Mouse (Mus musculus): ENCODE measurements at regions not wholly inside any gene's neighbourhood (a gene's known extent, or its start where the extent isn't known, plus 50 kb on each side); places are given as distances from the start of the nearest gene placed in this dataset.

DNA sequence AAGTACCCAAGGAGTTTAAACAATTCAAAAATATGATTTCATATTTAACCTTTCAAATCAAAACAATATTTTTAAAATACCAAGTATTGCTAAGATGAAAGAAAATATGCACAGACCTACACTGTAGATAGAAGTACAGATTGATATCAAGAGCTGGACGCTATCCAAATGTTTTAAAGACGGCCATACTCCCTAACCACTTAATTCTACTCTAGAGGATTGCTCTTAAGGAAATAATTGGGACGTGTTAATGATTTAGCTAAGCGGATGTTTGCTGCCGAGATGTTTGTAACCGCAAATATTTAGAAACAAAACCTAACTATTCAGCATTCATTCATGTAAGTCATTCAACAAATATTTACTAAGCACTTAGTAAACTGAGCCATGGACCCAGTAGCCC lies 294.2 kb downstream of the Mycn start:
- in situ Hi-C loops (cut with MboI; ENCODE audit: low sequenced_read_pairs), result no loop called here

DNA sequence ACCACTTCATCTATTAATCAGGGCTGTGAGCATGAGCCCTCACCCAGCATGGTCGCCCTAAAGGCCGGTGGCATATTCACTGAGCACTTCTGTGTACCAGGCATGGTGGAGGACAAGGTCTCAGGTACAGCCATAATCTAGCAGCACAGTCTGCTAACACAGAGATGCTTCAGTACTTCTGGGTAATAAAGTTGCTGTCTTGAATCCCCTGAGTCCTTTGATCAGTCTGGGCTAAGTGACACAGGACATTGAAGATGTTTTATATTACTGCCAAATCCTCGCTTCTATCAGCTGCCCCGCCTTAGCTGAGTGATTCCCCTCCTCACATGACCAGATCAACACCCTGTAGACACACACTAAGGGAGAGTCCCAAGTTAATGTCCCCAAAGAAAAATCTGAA lies 296.5 kb downstream of the Mycn start:
- in situ Hi-C loops (cut with MboI; ENCODE audit: low sequenced_read_pairs), result no loop called here

DNA sequence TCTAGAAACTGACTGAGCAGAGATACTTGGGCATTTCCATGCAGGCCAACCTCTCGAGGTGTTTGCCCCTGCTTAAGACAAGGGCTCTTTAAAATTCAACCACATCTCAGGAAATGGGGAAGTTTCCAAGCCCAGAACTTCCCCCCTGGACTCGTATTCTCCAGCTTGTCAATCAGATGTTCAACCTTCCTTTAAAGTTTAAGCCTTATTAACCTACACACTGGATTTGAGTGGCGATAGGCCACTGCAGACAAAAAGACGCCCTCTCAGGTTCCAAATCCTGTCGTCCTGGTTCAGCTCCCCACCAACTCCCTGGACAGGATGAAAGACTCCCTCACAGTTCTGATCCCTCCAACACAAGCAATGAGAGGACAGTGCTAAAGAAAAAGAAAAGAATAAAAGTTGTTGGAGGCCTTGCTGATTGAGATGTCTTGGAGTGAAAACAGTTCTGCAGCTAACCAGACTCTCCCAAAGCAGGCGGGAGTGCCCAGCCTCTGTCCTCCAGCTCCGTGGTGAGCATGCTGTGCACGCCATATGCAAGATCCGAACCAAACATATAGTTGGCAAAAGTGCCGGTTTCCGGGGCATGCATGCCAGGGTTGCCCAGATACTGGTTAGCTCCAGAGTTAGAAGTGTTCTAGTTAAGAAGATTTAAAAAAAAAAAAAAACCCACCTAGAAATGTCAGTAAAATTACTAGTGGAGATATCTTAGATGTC lies 298.3 kb downstream of the Mycn start:
- in situ Hi-C loops (cut with MboI; ENCODE audit: low sequenced_read_pairs), result no loop called here

DNA sequence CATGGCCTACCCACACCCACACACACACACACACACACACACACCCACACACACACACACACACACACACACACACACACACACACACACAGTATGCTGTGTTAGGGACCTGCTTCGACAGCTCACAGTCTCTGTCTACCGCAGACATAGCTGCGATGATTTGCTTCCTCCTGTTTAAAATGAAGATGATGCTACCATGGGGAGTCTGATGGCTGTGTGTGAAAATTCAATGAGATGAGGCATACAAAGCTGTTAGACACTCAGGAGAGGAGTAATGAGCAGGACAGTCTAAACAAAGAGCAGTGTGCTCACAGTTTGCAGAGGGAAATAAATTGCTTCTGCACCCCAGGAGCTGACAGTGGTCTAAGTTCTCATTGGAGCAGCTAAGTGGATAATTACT lies 306.4 kb downstream of the Mycn start:
- in situ Hi-C loops (cut with MboI; ENCODE audit: low sequenced_read_pairs), result no loop called here

DNA sequence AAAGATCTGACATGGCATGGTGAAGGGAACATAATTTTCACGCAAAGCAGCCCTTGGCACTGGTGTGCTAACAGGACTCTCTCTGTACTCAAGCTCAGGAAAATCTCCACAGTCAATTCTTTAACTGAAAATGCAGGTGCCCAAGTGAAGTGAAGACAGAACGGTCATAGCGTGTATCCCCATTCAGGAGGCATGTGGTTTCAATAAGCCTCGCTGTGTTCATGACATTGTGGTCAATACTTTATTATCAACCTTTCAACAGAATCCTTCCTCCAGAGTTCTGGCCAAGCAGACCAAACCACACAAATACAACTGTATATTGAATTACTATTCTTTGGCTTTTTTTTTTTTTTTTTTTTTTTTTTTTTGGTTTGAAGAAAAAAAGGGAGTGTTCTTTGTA lies 314.1 kb downstream of the Mycn start:
- in situ Hi-C loops (cut with MboI; ENCODE audit: low sequenced_read_pairs), result no loop called here

DNA sequence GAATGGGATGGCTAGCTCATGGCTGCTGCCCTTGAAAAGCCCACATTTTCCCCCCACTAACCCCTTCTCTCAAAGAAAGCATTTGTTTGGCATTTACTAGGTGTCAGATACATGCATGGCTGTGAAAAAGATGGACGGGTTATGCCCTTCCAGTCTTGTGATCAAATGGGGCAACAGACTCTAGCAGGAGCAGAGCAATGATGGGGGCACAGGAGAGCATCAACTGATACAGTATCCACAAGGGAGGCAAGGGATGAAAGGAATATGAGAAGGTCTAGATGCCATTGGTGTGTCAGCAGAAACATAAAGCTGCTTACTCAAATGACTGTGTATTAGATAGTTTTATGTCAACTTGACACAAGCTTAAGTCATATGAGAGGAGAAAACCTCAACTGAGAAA lies 315.9 kb downstream of the Mycn start:
- in situ Hi-C loops (cut with MboI; ENCODE audit: low sequenced_read_pairs), result no loop called here

DNA sequence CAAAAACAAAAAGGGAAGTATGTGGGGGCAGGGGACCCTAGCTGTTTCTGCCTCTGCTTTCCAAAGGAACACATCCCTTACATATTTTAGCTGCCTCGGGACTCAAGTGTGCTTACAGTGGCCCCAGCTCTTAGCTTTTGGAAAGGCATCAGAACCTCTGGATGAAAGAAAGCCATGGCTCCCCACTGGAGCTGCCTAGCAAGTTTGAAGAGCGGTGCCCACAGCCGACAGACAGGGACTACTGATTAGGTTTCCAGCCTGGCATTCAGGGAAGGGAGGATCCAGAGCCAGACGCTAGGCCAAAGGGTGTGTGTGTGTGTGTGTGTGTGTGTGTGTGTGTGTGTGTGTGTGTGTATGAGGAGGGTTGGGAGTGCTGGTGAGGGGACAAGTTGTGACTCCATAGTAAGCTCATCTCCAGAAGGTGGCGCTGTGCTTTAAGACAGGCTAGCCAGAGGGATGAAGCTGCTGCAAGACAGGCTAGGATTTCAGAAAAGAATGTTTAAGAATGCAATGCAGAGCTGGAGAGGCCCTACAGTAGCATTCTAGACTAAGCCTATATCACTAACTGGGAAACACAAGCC lies 318.9 kb downstream of the Mycn start:
- in situ Hi-C loops (cut with MboI; ENCODE audit: low sequenced_read_pairs), result loop anchor here (25.0 kb wide), 1 partner anchor 589 kb away; no protein-coding TSS in a partner anchor

DNA sequence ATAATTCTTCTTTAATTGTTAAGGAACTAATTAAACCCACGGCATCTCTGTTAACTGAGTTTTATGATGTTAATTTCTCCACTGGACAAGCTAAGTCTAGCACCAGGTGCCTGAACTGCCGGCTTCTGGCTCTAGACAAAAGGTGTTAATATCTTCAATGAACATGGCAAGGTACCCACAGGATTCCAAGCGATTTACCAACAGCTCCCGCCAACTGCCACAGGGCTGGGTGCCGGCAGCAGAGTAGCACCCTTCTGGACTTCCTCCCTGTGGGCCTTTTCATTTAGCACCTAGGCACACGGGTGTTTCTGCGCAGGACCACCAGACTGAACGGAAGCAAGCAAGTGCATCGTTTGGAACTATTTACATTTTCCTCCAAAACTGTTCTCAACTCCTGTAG lies 320.2 kb downstream of the Mycn start:
- in situ Hi-C loops (cut with MboI; ENCODE audit: low sequenced_read_pairs), result loop anchor here (25.0 kb wide), 1 partner anchor 591 kb away; no protein-coding TSS in a partner anchor

DNA sequence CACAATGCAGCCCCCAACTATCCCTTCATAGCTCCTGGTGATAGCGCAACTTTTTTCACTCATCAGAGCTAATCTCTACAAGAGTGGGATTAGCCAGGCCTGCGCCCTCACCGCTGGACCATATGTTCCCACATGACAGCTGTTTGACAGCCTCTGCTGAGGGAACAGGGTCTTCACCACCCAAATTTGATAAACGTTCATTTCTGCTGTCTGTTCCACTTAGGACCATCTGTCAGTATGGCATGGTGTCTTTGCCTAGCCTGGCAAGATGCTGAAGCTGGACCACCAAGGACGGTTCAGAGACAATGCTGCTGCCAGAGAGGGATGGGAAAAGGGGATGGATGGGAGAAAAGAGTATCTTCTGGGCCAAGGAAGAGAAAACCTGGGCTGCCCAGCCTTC lies 321.4 kb downstream of the Mycn start:
- in situ Hi-C loops (cut with MboI; ENCODE audit: low sequenced_read_pairs), result loop anchor here (25.0 kb wide), 1 partner anchor 592 kb away; no protein-coding TSS in a partner anchor

DNA sequence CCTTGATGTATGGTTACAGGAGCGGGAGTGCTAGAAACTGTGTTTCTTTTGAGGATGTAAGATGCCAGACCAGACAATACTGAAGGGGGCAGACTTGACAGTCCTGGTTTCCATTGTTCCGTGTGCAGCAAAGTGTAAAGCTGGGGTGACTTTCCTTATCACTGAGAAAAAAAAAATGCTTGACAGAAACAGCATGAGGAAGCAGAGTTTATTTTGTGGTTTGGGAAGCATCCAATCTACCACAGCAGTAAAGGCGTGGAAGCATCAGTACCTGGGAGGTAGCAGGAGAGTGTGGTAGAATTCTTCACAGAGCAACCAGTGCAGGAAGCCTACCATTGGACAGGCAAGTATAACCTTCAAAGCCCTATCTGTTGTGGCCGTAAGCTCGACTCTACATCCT lies 322.3 kb downstream of the Mycn start:
- in situ Hi-C loops (cut with MboI; ENCODE audit: low sequenced_read_pairs), result loop anchor here (25.0 kb wide), 1 partner anchor 593 kb away; no protein-coding TSS in a partner anchor

DNA sequence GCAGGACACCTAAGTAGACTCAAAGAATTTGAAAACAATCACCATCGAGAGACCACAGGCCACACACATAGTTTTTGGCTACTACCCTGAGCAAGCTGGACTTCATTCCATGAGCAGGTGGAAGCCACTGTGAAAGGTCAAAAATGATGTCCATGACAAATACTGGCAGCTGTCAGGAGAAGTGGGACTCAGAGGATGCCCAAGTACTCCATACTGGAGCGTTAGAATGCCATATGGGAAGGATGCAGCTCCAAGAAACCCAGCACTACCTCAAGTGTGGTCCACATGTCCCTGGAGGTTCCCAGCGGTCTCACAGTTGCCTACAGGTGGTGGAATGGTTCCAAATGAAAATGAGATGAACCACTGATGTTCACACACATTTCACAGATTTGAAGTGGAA lies 329.2 kb downstream of the Mycn start:
- in situ Hi-C loops (cut with MboI; ENCODE audit: low sequenced_read_pairs), result loop anchor here (25.0 kb wide), 1 partner anchor 600 kb away; no protein-coding TSS in a partner anchor

DNA sequence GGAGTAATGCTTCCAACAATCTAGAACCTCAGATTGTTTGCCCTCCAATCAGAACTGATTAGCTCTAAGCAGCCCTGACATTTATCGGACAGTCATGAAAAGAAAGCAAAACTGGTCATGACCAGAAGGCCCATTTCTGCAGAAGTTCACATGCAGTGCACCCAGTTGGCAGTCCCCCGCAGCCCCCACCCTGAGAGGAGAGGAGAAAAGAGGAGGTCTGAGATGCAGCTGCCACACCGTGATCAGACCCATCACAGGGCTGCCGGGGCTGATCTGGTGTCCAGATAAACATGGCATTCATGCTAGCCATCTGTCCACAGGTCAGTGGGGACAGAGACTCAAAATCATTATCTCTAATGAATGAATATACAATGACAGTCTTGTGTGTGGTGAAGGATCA lies 330.9 kb downstream of the Mycn start:
- in situ Hi-C loops (cut with MboI; ENCODE audit: low sequenced_read_pairs), result loop anchor here (25.0 kb wide), 1 partner anchor 601 kb away; no protein-coding TSS in a partner anchor

DNA sequence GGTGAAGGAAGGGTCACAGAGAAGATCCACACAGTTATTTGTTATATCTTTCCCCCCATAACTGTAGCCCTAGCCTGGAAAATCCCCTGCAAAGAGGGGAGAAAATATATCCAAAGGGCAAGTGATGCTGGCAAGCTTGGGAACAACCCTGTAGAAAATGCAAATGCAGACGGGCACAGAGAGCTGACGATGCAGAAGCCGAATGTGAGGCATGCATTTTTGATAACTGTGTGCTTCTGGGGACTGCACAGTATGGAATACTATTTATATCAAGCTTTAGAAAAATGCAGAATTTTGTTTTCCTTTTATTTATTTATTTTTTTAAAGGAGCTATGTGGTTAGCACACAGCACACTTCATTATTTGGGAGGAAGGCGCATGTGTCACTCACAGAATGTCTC lies 333.7 kb downstream of the Mycn start:
- in situ Hi-C loops (cut with MboI; ENCODE audit: low sequenced_read_pairs), result loop anchor here (25.0 kb wide), 1 partner anchor 604 kb away; no protein-coding TSS in a partner anchor

DNA sequence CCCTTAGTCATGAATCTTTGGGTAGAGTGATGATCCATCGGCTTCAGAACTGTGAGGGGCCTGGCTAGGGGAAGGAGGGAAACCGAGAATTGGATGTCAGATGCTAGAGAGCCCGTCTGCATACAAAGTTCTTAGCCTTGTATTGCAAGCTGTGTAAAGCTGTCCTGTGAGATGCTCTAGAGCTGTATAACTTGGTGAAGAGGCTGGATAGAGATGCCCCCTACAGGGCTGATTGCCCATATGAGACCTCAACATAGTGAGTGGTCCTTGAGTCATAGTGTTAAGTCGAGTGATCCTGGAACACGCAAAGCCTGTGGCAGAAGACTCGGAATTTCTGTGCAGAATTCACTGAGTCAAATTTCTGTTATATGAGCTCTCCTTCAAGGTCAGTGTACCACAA lies 334.8 kb downstream of the Mycn start:
- in situ Hi-C loops (cut with MboI; ENCODE audit: low sequenced_read_pairs), result loop anchor here (25.0 kb wide), 1 partner anchor 605 kb away; no protein-coding TSS in a partner anchor

DNA sequence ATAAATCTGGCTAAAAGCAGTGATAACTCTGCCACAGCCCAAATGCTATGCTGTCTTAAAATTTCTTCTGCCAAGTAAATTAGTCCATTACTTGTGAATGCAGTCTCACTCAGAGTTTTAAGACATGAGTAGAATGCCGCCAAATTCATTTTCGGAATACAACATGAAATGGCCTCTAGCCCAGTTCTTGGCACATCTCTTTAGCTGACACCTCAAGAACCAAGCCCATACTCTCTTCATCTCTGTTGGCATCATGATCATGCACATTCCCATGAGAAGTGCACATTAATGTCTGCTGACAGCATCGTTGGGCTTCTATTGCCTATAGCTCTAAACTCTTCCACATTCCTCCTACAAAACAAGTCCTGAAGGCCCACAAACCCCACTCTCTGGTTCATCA lies 336.2 kb downstream of the Mycn start:
- in situ Hi-C loops (cut with MboI; ENCODE audit: low sequenced_read_pairs), result loop anchor here (25.0 kb wide), 1 partner anchor 607 kb away; no protein-coding TSS in a partner anchor

DNA sequence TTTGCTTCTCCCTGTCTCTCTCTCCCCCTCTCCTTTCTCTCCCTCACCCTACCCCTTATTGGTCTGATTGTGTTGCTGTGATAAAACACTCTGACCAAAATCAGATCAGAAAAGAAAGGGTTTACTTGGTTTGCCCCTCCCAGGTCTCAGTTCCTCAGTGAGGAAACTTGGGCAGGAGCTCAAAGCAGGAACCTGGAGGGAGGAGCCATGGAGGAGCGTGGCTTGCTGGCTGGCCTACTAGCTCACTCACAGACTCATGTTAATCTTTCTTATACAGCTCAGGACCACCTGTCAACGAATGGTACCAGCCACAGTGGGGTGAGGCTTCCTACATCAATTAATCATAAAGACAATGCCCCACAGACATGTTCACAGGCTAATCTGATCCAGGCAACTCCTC lies 339.4 kb downstream of the Fam49a start:
- in situ Hi-C loops (cut with MboI; ENCODE audit: low sequenced_read_pairs), result loop anchor here (25.0 kb wide), 1 partner anchor 611 kb away; no protein-coding TSS in a partner anchor

DNA sequence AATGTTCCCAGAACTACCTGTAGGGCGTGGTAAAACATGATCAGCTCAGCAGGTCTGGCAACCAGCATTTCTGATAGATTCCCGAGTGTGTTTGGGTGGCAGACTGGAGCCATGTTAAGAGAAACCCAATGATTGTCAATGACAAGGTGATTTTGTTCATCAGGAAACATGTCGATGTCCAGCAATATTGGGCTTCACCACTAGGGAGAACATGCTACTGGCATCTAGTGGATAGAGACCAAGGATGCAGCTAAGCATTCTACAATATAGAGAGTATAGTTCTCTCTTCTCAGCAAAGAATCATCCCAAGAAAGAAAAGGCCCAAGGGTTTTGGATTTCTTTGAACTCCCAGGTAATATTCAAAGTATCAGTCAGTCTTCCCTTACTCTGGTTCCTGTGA lies 333.5 kb downstream of the Fam49a start:
- in situ Hi-C loops (cut with MboI; ENCODE audit: low sequenced_read_pairs), result no loop called here

DNA sequence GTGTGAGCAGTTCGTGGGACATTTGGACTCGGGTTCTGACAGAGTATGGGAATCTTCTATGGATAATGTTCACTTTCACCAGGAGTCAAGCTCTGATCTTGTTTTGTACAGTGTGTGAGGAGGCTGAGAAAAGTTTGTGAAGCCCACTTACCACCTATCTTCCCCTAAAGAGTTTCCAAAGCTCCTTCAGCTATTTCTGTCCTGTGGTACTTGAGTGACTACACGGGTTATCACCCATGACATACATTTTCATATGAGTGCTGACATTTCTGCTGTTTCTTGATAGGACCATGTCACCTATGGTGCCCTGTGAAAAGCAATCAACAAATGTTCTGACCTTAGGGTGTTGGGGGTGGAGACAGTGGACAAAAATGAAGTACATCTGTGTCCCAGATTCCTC lies 332.6 kb downstream of the Fam49a start:
- in situ Hi-C loops (cut with MboI; ENCODE audit: low sequenced_read_pairs), result no loop called here

DNA sequence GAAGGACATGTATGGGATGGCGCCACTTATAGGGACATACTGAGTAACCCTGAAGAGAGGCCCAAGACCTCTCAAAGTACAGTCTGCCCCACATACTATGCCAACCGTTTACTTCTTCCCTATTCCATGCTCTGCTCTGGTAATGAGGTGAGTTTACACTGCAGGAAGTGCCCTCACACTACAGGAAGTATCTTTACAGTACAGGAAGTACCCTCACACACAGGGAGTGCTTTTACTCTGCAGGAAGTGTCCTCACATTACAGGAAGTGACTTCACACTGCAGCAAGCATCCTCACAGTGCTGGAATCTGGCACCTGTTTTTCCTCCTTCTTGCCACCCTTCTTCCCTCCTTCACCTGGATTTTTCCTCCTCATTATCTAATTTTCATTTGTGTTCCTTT lies 331.4 kb downstream of the Fam49a start:
- in situ Hi-C loops (cut with MboI; ENCODE audit: low sequenced_read_pairs), result no loop called here

DNA sequence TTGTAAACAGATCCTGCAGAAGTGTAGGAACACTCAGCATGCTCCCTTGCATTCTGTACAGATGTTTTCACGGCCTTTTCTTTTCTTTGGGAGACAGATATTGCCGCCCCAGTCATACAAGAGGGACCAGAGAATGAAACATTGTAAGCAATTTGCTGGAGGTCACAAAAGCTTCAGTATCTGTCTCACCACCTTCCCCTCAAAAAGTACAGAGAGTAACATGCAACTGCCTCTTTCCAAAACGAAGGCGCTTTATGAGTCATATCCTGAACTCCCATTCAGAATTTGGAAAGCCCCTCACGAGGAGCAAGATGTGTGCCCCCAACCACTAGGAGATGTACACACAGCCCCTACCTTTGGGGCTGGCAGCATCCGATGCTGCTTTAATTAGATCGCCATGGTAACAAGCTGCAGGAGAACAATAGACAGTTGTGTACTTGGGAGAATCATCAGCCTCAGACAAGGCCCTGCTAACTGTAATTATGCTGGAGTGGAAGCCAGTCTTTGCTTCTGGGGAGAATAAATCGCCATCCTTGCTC lies 328.9 kb downstream of the Fam49a start:
- in situ Hi-C loops (cut with MboI; ENCODE audit: low sequenced_read_pairs), result no loop called here

DNA sequence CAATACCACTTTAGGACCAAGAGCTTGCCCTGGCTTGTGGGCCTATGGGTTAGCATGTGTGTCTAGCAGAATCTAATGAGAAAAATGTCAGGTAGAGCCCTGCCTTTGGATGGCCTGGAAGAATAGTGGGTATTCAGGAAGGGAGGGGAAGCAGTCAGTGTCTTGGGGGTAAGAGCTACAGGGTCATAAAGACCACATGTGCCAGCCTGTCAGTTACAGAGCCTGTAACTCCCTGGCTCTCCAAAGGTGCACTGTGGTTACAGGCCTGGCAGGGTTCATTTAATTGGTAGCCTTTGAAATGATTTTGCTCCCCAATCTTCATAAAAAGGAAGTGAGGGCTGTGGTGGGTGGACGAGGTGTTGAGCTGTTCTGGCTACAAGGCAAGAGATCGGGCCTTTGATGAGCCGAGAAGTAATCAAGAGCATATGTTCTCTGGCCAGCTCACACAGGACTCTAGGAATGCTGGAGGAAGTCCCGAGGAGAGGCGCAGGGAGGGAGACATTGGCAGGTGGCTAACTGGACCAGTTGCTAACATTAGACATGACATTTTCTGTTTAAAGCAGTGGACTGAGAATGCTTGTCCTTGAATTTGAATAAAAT lies 326.9 kb downstream of the Fam49a start:
- in situ Hi-C loops (cut with MboI; ENCODE audit: low sequenced_read_pairs), result no loop called here

DNA sequence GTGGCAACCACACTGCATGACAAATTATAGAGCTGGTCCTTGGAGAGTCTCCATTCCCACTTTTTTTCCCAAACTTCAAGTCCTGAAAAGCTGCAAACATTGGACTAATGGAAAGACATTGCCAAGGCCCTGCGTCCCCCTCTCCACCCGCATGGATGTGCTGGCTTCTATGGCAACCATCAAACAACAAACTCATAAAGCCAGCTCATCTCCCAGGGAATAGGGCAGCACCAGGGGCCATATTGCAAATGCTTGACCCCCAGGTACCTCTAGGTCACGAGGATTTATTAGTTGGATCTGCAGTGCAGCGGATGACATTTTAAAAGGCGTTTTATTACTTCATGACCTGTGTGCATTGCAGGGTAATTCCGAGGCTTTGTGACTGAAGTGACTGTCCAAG lies 324.5 kb downstream of the Fam49a start:
- in situ Hi-C loops (cut with MboI; ENCODE audit: low sequenced_read_pairs), result no loop called here
